Mouse (Mus musculus) cerebellum, adult 11 months (tissue): ENCODE data around the gene Hoxc12.

Experiments
- DNase-seq: peaks from one replicate; pipeline ENCODE4 v3.0.0; 2022

Gene Hoxc12

DNA sequence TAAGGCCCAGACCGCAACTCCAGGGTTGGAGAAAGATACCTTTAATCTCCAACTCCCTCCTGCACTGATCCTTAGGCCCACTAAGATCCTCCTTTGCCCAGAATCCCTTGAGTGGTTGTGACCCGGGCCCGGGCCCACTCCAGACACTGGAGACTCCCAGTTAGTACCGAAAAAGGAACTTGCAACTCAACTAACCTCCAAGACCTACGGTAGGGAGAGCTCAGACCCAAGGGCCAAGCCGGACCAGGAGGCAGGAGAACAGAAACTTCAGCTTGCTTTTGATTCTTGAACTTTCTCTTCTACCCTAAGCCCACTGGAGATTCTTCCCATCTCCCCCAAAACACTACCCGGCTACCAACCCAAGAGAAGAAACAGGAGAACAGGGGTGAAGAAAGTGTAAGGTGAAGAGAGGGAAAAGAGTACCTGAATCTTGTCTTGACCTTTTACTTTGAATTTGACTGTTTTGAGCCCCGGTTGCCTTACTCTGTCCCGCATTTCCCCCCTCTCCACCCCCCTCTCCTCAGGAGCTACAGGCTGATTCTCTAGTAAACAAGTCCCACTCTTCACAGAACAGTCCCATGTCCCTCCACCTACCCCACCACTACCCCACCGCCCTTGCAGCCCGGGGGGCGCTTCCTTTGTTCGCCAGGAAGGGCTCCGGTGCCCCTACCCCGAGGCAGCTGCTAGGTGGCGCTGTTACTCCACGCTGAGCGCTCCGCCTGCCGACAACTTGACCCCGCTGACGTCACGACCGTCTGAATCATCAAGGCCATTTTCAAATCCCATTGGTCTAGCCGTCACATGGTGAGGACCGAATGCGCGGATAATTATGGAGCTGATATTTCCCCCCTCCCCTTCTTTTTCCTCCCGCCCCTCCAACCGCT is 29.6 kb downstream of the Hoxc12 start:
- no peak for DNase-seq

DNA sequence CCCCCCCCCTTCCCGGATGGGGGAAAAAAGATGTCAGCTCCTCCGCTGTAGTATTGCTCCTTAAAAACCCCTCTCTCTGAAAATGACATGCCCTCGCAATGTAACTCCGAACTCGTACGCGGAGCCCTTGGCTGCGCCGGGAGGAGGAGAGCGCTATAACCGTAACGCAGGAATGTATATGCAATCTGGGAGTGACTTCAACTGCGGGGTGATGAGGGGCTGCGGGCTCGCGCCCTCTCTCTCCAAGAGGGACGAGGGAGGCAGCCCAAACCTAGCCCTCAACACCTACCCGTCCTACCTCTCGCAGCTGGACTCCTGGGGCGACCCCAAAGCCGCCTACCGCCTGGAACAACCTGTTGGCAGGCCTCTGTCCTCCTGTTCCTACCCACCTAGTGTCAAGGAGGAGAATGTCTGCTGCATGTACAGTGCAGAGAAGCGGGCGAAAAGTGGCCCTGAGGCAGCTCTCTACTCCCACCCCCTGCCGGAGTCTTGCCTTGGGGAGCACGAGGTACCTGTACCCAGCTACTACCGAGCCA is 30.3 kb downstream of the Hoxc12 start, which contains the start of gene Hoxc10:
TSS of gene Hoxc10 (plus strand) at position 21 of the 536 bp plus-strand sequence.
- DNase-seq = no peak

DNA sequence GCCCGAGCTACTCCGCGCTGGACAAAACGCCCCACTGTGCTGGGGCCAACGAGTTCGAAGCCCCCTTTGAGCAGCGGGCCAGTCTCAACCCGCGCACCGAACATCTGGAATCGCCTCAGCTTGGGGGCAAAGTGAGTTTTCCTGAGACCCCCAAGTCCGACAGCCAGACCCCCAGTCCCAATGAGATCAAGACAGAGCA is 30.7 kb downstream of the Hoxc12 start, which contains the start of gene Hoxc5:
TSS of gene Hoxc5 (plus strand) at position 132 of the 199 bp plus-strand sequence.
- no peak for DNase-seq

DNA sequence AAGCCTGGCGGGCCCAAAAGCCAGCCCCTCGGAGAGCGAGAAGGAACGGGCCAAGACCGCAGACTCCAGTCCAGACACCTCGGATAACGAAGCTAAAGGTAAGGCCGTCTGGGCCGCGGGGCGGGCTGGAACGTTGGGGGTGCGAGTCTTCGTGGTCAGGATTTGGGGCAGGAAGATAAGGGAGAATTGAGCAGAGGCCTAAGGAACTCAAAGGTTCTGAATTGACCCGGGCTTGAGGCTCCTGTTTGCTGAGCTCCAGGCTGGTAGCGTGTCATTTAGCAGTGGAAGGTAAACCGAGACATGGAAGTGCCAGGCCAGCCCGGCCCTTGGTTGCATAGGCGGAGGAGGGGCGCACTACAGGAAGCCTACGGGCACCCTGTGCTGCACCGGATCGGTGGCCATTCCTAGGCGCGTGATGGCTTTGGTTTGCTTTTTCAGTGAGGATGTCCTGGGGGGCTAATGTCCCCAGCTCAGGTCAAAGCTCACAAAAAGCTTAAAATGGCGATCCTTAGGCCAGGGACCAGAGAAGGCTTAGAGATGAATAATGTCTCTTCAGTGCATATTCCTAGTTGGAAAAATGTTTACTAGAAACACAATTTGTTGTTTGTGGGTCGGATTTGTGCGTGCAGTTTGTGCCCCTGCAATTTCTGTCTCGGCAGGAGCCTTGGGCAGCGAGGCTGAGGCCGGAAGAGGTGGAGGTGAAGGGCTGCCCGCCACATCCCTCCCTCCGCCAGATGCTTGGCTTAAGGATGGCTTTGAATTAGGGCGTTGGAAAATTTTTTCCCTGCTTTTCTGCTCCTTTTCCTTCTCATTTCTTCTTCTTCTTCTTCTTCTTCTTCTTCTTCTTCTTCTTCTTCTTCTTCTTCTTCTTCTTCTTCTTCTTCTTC is 31.2 kb downstream of the Hoxc12 start:
- DNase-seq = no peak

DNA sequence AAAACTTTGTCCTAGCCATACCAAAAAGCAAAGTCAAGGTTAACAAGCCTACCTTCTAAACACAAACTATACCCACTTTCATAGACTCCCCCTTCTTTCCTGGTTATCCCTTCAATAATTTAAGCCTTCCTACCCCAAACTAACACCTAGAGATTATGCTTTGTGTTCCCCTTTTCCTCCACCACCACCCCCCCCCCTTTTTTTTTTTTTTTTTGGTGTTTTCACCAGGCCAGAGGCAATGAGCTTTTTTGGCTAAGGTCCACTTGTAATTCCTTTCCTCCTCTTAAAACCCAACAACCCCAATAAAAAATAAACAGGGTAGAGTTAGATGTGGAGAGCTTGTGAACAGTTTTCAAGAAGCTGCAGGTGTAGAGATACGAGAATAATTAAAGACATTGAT is 32.7 kb downstream of the Hoxc12 start:
- DNase-seq = no peak

DNA sequence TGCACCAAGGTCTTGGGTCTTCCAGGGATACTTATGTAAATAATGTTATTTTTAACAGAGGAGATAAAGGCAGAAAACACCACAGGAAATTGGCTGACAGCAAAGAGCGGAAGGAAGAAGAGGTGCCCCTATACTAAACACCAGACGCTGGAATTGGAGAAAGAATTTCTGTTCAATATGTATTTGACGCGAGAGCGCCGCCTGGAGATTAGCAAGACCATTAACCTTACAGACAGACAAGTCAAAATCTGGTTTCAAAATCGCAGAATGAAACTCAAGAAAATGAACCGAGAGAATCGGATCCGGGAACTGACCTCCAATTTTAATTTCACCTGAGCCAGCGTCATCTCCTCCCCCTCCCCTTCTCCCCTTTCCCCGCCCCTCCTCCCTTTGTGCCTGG is 34.2 kb downstream of the Hoxc12 start:
- no peak for DNase-seq

DNA sequence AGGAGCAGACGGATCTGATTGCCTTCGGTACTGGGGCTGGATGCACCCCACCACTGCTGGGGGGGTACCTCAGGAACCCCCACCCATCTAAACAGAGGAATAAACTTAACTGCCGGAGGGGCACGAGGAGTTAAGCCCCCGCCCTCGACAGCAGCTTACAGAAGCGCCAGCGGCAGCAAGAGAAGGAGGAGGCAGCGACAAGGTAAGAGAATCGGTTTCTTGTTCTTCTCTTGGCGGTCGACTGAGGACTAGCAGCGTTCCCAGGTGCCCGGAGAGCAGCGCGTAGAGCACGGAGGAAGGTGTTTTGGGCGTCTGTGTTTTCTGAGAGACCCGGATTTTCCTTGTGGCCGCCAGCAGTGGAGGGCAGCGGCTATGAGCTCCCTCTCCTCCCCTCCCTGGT is 35.7 kb downstream of the Hoxc12 start:
- no peak for DNase-seq

DNA sequence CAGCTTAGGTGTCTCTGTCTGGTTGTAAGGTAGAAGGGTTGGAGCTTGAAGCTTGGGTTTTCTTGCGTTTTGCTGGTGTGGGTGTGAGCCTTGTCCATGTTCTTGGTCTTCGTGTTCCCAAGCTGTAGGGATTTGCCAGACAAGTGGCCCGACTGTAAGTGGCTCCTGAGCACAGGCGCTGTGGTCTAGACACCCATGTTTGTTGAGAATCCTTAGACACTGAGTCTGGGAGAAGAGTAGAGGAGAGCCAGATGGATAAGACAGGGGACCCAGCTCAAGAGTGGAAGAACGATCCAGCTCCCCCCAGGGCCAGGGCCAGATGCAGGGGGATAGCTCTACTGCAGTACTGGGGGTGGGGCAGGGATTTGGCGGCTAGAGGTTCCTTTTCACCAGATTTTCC is 36.2 kb downstream of the Hoxc12 start:
- DNase-seq = no peak

DNA sequence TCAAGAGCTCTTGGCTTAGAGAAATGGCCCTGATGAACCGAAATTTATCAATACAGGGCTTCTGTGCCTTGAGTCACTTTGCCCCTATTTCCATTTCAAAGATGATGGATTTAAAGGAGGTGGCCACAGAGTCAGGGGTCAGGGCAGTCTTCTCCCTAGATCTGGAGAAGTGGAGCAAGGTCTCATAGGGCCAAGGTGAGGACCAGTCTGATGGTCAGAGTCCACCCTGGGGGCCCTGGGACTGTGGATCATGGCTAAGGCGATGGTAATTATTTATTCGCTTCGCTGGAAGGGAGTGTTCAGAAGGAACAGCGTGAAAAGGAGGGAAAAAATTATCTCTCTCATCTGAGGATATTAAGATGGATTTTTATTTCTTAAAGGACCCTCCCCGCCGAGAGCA is 38.5 kb downstream of the Hoxc12 start:
- no peak for DNase-seq

DNA sequence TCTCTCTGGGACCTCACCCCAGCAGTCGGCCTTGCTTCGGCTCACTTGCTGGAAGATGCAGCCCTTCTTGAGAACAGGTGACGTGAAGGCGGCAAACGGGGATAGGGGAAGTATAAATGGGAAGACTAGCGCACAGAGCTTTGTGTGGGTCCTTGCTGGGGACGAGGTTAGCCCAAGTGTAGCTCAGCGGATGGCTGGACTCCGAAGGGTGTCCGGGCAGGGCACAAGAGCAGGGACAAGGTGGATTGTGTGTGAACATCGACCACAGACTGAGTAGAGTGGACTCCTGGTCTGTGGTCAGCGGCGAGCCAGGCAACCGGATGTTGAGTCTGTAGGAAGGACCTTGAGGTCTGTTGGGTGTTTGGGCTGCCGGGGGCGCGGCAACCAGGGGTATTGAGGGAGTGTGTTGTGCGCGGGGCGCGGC is 39.1 kb downstream of the Hoxc12 start:
- DNase-seq = no peak

DNA sequence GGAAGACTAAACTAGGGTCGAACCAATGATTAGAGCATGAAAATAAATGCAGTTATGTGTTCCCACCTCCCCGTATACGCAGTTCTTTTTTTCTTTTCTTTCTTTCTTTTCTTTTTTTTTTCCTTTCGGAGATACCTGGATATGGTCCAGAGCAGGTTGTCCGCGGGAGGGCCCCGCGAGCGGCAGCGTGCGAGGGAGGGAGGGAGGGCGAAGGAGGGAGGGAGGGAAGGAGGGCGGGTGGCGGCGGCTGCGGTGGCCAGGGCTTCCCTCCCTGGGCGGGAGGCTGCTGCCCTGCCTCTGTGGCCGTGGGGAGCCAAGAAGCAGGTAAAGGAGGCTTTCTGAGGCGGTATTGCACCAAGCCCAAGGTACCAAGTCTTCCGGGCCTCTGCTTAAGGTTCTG is 39.6 kb downstream of the Hoxc12 start, which contains the start of gene Hoxc9:
TSS of gene Hoxc9 (plus strand) at position 269 of the 400 bp plus-strand sequence.
- DNase-seq = no peak

DNA sequence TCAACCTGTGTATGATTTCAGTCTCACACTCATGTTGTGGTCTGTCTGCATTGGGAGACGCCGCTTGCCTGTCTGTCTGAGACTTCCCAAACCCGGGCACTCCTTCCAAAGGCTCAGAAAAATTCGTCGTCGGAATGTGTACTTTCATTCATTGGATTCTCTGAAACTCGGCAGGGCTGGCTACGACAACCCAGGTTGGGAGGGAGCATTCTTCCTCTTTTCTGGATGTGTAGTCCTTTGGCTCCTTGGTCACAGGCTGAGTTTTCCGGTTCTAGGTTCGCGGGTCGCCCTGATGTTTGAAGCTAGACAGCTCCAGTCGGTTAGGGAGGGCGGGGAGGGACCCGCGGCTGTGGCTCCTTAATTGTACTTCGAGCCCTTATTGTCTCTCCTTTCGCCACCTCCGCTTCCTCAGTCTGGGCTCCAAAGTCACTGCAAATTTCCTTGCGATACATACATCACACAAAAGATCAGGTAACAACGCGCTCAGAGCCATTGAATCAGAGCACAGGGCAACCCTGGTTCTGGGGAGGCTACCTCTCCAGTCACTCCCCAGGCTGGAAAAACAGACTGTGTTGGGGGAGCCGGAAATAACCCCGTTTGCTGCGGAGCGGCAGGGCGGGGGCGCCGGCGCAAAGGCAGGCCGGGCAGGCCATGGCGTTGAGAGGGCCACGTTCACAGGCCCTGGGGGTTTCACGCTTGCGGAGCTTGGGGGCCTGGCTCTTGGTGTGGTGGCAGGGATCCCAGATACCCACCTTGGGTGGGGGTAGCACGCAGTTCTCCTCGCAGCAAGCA is 40.3 kb downstream of the Hoxc12 start:
- no peak for DNase-seq

DNA sequence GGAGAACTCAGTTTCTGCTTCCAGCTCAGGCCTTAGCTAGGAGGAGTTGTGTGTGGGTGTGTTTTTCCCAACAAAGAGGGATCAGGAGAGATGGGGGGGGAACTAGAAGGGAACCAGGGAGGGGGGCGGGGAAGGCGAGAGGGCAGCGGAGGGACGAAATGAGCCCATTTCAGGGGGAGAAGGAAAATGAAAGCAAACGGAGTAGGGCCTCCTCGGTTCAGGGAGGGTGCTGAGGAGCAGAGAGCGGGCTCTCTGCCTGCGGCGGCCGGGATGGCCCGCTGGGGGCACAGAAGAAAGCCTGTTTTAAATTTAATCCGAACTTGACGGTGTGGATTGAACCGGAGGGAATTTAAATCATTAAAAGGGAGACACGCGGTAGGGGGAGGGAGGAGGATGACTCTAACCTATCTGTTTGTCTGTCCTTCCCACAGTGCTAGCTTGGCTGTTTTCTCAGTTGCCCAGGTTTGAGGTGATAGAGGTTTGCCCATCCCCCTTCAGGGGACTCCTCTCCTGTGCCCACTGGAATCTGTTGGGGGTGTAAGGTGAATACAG is 40.9 kb downstream of the Hoxc12 start:
- no peak for DNase-seq

DNA sequence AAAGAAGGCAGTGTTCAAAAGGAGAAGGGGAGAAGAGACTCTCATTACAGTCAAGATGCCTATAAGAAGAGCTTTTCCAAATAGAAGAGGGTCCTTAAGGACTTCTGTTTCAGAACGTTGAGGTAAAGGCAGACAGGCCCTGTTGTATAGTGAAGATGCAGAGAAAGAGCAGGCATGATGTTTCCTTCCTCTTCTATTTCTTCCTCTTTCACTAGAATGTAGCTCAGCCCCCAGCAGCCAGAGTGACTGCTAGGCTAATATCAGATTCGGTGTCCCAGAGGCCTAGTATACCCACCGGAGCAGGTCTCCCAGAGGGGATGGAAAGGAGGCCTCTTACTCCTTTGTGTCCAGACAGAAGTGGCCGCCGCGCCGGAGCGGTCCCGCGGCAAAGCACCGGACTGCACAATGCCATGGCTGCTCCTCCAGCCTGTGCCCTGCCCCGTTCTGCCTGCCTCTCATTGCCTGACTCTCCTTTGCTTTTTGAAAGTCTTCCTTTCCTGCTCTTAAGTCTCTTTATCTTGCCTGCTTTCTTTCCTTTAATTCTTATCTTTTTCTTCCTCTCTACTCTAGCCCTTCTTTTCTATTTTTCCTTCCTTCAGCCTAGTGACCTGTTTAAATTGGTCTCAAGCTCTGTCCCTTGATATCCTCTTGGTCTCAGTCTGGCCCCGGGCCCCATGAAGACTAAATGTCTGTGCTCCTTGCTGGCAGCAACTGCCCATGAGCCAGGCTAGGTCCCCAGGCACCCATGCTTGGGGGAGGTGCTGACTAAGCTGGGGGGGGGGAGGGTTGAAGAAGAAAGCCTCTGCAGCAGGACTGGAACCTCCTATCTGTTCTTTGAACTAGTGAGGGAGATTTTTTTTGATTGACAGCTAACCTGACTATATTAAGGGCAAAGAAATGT is 42.3 kb downstream of the Hoxc12 start:
- no peak for DNase-seq

DNA sequence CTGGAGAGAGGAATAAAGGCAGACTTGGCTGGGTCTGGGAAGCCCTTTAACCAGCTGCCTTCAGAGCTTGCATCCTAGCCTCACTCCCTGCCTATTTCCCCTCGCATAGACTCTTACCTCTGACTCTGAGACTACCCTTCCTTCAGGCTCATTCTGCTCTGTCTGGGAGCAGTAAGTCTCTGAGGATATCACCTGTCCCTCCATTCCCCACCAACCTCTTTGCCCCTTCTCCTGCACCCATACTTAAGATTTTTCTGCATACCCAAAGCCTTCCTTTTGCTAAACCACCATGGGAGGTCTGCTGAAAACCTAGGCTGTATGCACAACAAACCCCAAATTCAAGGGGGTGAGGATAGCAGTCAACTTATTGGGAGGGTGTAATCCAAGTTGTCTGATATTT is 43.4 kb downstream of the Hoxc12 start:
- no peak for DNase-seq

DNA sequence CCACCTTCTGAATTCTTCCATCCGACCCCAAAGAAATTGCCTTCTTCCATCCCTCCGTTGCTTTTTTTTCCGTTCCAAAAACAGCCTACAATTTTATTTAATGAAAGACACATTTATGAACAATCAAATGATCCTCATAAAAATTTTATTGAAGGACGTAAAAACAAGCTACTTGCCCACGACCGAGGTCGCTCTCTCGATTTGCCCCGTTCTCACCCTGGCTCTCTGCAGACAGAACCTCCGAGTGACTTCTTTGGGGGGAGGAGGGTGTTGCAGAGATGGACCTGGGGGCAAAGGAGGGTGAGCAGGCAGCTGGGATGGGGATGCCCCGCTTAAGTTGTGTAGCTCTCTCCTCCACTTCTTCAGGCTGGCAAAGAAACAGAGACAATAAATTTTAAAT is 43.8 kb downstream of the Hoxc12 start:
- DNase-seq = no peak

DNA sequence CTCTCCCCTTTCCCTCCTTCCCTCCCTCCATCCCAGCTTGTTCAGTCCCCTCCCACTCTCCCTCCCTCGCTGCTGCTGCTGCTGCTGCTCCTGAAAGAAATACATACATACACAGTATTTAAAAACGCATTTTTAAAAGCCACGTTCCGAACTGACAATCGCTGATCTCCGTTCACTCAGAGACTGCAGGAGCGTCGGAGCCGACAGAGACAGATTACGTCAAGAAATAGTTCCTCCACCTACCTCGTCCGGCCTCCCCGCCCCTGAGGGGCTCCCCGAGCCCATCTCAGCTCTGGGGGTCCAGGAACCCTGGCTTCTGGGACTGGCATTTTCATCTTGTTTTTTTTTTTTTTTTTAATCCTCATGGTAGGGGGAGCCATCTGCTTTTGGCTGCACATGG is 44.4 kb downstream of the Hoxc12 start:
- no peak for DNase-seq

DNA sequence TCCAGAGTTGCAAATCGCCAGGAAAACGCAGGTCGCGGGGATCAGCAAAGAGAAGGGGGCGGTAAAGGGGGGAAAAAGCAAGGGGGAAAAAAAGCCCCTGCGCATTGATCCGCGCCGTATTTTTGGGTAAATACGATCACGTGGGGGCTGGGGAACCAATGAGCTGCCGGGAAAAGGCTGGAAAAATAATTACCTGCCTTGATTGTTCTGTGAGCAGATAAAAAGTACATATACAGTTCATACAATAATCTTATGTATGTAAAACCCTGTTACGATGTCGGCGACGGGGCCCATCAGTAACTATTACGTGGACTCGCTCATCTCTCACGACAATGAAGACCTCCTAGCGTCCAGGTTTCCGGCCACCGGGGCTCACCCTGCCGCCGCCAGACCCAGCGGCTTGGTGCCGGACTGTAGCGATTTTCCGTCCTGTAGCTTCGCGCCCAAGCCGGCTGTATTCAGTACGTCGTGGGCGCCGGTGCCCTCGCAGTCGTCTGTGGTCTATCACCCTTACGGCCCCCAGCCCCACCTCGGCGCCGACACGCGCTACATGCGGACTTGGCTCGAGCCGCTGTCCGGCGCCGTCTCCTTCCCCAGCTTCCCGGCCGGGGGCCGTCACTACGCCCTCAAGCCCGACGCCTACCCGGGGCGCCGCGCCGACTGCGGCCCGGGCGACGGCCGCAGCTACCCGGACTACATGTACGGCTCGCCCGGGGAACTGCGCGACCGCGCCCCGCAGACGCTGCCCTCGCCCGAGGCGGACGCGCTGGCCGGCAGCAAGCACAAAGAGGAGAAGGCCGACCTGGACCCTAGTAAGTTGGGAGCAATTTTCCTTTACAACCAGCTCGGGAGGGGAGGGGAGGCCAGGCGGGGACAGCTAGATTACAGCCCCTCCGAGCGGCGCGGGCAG is 45.1 kb downstream of the Hoxc12 start:
- DNase-seq = no peak

DNA sequence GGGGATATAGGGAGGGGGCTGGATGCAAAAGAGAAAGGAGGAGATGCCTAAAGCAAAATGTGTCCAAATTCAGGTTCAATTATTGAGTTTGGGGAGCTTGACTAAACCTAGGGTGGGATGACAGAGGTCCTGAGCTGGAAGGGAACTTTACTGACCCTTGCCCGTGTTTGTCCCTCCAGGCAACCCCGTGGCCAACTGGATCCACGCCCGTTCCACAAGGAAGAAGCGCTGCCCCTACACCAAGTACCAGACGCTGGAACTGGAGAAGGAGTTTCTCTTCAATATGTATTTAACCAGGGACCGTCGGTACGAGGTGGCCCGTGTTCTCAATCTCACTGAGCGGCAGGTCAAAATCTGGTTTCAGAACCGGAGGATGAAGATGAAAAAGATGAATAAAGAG is 47.2 kb downstream of the Hoxc12 start:
- DNase-seq = no peak

DNA sequence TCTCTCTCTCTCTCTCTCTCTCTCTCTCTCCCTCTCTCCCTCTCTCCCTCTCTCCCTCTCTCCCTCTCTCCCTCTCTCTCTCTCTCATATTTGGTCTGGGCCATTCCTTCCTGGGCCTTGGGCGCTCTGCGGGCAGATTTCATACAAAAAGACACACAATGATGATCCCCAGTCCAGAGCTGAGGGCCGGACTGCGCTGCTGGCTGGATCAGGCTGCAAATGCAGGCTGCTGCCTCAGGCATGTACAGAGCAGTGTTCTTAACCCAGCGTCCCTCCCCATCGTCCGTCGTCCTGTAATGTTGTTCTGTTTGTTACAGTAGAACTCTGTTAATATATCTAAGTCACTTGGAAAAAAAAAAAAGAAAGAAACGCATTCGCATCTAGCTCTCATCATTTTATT is 48.0 kb downstream of the Hoxc12 start:
- DNase-seq = no peak

DNA sequence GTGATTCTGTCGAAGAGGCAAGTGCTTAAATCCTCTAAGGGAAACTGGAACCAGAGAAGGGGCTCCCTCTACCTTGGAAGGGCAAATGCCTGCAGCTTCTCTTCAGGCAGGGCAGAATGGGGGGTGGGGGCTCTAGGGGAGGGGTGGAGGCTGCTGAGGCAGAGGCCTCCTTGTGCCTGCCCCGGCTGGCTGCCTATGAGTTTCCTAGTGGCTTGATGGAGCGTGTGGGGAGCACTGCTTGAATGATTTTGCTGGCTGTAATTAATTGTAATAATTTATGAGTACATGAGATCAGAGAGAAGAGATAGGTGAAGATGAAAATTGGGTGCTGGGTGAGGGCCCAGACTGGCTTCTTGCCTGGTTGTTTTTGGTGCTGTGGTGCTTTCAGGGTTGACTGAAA is 48.4 kb downstream of the Hoxc12 start:
- DNase-seq = no peak
